Mouse (Mus musculus): Measurements from ENCODE around the gene Dlgap5.

Gene Dlgap5

DNA sequence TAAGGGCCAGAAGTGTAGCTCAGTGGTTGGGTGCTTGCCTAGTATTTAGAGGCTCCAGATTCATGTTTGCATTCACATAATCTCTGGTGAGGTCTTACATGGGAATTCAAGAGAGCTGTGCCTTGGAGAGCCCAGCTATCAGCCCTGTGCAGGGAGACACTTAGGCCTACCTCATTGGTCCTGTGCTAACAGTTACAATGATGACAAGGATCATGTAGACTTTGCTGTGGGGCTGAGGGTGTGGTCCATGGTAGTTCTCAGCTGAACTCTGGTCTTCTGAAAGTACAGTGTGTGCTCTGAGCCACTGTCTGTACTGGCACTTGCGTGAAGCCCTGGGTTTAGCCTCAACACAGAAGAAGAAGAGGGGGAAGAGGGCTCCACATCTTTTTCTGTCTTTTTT, 71.5 kb downstream of the Dlgap5 start:
- DNase-seq: no peak

DNA sequence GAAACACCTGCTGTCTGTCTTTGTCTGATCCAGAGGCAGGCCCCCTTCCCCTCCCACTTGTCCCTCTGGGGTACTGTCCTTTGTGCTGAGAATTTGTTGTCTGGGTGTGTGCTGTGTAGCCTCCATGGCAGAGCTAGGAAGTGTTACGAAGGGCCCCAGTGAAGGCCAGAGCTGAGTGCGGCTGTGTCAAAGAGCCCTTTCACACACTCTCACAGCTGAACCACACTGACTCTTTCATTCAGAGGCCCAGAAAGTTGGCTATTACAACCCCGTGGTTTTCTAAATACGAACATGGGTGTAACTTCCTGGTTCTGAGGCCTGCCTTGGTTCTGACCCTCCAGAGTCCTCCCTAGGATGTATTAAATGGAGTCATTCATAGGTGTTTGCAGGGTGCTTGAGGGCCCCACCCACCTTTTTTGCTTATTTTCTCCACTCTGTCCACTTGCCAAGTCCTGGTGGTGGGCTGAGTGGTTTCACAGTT, 76.4 kb downstream of the Dlgap5 start:
- no peak for DNase-seq

DNA sequence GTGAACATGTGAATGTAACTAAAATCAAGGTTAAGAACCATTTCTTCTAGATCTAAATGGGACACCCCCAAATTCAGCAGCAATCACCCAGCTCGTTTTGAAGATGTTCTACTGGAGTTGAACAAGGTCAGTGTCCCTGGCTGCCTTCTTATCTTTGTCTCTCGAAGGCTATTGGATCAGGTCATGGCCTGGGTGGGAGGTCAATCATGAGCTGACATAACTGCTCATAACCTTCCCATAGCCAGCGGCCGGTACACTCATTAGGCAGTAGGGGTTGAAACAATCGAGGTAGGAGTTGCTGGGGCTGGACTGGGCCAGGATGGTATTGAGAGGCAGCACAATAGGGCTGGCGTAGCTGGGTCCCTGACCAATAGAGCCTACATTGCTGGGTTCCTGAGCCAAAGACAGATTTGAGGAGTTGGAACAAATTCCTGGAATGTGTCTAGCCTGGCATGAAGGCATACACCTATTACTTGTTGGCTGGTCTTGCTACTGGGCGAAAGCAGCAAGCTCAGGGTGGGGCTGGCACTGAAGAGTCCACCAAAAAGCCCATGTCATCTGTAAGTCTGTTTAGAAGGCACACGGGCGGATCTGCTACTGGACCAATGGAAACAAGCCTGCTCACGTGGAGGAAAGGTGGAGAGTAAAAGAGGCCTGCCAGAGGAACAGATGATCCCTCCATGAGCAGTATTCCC, 77.8 kb downstream of the Dlgap5 start:
- no peak for DNase-seq

Measured in B cell, adult 2 months (primary cell).